Mouse (Mus musculus) limb, embryonic 12.5 days (tissue): Measurements from ENCODE around the gene Tet3. TPM values are rescaled to one million over a fixed set of nuclear protein-coding genes. Genes with fewer than 3 reads are reported as not detected.

ENCODE experiments used
- ATAC-seq: fragments of 200-750 bp; cut with Nextera tagmentation; 2 replicates; pipeline ENCODE4 v1.8.0; 2017; ENCODE audit warnings: low read depth, moderate TSS enrichment; ENCODE audit not compliant: insufficient number of reproducible peaks, insufficient read depth, low FRiP score, low TSS enrichment
- H3K27ac ChIP-seq: fragments of 300-500 bp; sonication (generic); 2 replicates; pipeline ENCODE4 v1.5.1; 2016; ENCODE audit warnings: mild to moderate bottlenecking, moderate library complexity
- H3K27me3 ChIP-seq: fragments of 300-500 bp; sonication (generic); 2 replicates; pipeline ENCODE4 v1.6.1; 2016; ENCODE audit warnings: mild to moderate bottlenecking, moderate library complexity
- H3K36me3 ChIP-seq: fragments of 300-500 bp; sonication (generic); 2 replicates; pipeline ENCODE4 v1.6.1; 2016; ENCODE audit warnings: mild to moderate bottlenecking, moderate library complexity
- H3K4me1 ChIP-seq: fragments of 300-500 bp; sonication (generic); replicated peaks from 2 replicates; pipeline ENCODE4 v1.6.1; 2016
- H3K4me2 ChIP-seq: fragments of 300-500 bp; sonication (generic); 2 replicates; pipeline ENCODE4 v1.6.1; 2016; ENCODE audit warnings: mild to moderate bottlenecking, moderate library complexity
- H3K4me3 ChIP-seq: fragments of 300-500 bp; sonication (generic); replicated peaks from 2 replicates; pipeline ENCODE4 v1.5.1; 2016; ENCODE audit warnings: mild to moderate bottlenecking
- H3K9ac ChIP-seq: fragments of 300-500 bp; sonication (generic); replicated peaks from 2 replicates; pipeline ENCODE4 v1.6.1; 2016; ENCODE audit warnings: mild to moderate bottlenecking, moderate library complexity
- H3K9me3 ChIP-seq: fragments of 300-500 bp; sonication (generic); 2 replicates; pipeline ENCODE4 v1.6.1; 2016; ENCODE audit warnings: mild to moderate bottlenecking, moderate library complexity
- WGBS: fragments of 180-500 bp; shearing (Covaris S2); methylation state at CpG from one replicate; pipeline ENCODE4 v1.1.7; 2016; 5-methylcytosine and 5-hydroxymethylcytosine counted together
- polyA plus RNA-seq: library from polyadenylated mRNA; unstranded; fragments of >200 nt; fragmentation: Nextera tagmentation; extraction: Ambion mirVana; gene quantifications from 2 replicates; pipeline ENCODE4 v1.2.1, GENCODE M21; 2016

Gene Tet3
- polyA plus RNA-seq, 1 experiment from 2014 or later: 36.0 TPM

GRCm38 (mm10) chr6:83475431-83475830 is 16.5 kb upstream of the Tet3 start:
- H3K9ac ChIP-seq: no peak overlapping the region
- H3K36me3 ChIP-seq: peaks cover 27% of the 10 kb centered on the region
- no peaks in the 10 kb centered on the region for H3K4me1 ChIP-seq
- no peak overlapping the region for H3K27ac ChIP-seq
- no peaks in the 10 kb centered on the region for H3K27me3 ChIP-seq
- H3K4me3 ChIP-seq: no peak overlapping the region
- 85% methylated on average over 7 of the region's 7 CpGs for whole genome bisulfite sequencing
- no peaks in the 10 kb centered on the region for H3K9me3 ChIP-seq
- no peak overlapping the region for H3K4me2 ChIP-seq
- no peak for ATAC-seq

GRCm38 (mm10) chr6:83473240-83473639 is 14.4 kb upstream of the Tet3 start:
- H3K4me2 ChIP-seq: no peak overlapping the region
- H3K27ac ChIP-seq: no peak overlapping the region
- no peaks in the 10 kb centered on the region for H3K9me3 ChIP-seq
- WGBS: 78% methylated on average over 9 of the region's 9 CpGs
- H3K9ac ChIP-seq: no peak overlapping the region
- no peak for ATAC-seq
- no peaks in the 10 kb centered on the region for H3K4me1 ChIP-seq
- H3K27me3 ChIP-seq: no peaks in the 10 kb centered on the region
- H3K36me3 ChIP-seq: 0 out of 2 replicates have a peak, but pooled peaks cover 6% of the 10 kb centered on the region
- H3K4me3 ChIP-seq: no peak overlapping the region

- Histone ChIP-seq H3K4me2 (no peak overlapping the region), H3K4me1 (no peaks in the 10 kb centered on the region), H3K27ac (no peak overlapping the region), H3K9ac (no peak overlapping the region), H3K9me3 (no peaks in the 10 kb centered on the region), H3K27me3 (no peaks in the 10 kb centered on the region), H3K4me3 (no peak overlapping the region), H3K36me3 (0 out of 2 replicates have a peak, but pooled peaks cover 3% of the 10 kb centered on the region)
- WGBS: 91% methylated on average over 7 of the region's 7 CpGs
- ATAC-seq: no peak
Measured at GRCm38 (mm10) chr6:83471739-83472138, 12.9 kb upstream of the Tet3 start.

GRCm38 (mm10) chr6:83464011-83464410 is 5.1 kb upstream of the Tet3 start:
- H3K4me1 ChIP-seq: peaks cover 12% of the 10 kb centered on the region
- H3K4me3 ChIP-seq: no peak overlapping the region
- H3K27ac ChIP-seq: no peak overlapping the region
- no peaks in the 10 kb centered on the region for H3K9me3 ChIP-seq
- no peaks in the 10 kb centered on the region for H3K36me3 ChIP-seq
- no peak overlapping the region for H3K9ac ChIP-seq
- no peak for ATAC-seq
- no peaks in the 10 kb centered on the region for H3K27me3 ChIP-seq
- H3K4me2 ChIP-seq: no peak overlapping the region

- peak overlapping the region; percentile 98 for H3K27ac ChIP-seq
- no peaks in the 10 kb centered on the region for H3K27me3 ChIP-seq
- H3K9me3 ChIP-seq: no peaks in the 10 kb centered on the region
- H3K4me1 ChIP-seq: peaks cover 52% of the 10 kb centered on the region
- H3K4me3 ChIP-seq: peak overlapping the region; percentile 88
- WGBS: 3% methylated on average over 32 of the region's 33 CpGs
- ATAC-seq: peak; percentile 9; the same call in 1 of the 2 replicates
- H3K36me3 ChIP-seq: 0 out of 2 replicates have a peak, but pooled peaks cover 8% of the 10 kb centered on the region
- peak overlapping the region; percentile 98 for H3K9ac ChIP-seq
- peak overlapping the region; percentile 92 for H3K4me2 ChIP-seq
Measured at GRCm38 (mm10) chr6:83456984-83457810, 1.7 kb downstream of the Tet3 start.

GRCm38 (mm10) chr6:83456131-83456983 is 2.5 kb downstream of the Tet3 start:
- Histone ChIP-seq H3K27me3 (no peaks in the 10 kb centered on the region), H3K36me3 (peaks cover 12% of the 10 kb centered on the region), H3K27ac (peak overlapping the region; percentile 98), H3K4me3 (peak overlapping the region; percentile 88), H3K4me1 (peaks cover 60% of the 10 kb centered on the region), H3K9me3 (no peaks in the 10 kb centered on the region), H3K4me2 (peak overlapping the region; percentile 92), H3K9ac (peak overlapping the region; percentile 98)
- under 1% methylated on average over 76 of the region's 105 CpGs for WGBS
- ATAC-seq: peak; percentile 33

GRCm38 (mm10) chr6:83455328-83456130 is 3.4 kb downstream of the Tet3 start:
- peak overlapping the region; percentile 88 for H3K4me3 ChIP-seq
- H3K27ac ChIP-seq: peak overlapping the region; percentile 98
- no peaks in the 10 kb centered on the region for H3K9me3 ChIP-seq
- peak overlapping the region; percentile 92 for H3K4me2 ChIP-seq
- H3K27me3 ChIP-seq: no peaks in the 10 kb centered on the region
- 2% methylated on average over 37 of the region's 41 CpGs for WGBS
- peaks cover 19% of the 10 kb centered on the region for H3K36me3 ChIP-seq
- H3K4me1 ChIP-seq: peaks cover 69% of the 10 kb centered on the region
- peak; percentile 61 for ATAC-seq
- peak overlapping the region; percentile 98 for H3K9ac ChIP-seq

- peak overlapping the region; percentile 29; the same call in 1 of the 2 replicates for H3K27ac ChIP-seq
- 33% methylated on average over 11 of the region's 11 CpGs for WGBS
- no peaks in the 10 kb centered on the region for H3K27me3 ChIP-seq
- H3K36me3 ChIP-seq: peaks cover 38% of the 10 kb centered on the region
- H3K9ac ChIP-seq: peak overlapping the region; percentile 48; the same call in 1 of the 2 replicates
- H3K4me1 ChIP-seq: peaks cover 75% of the 10 kb centered on the region
- H3K4me3 ChIP-seq: peak overlapping the region; percentile 88
- ATAC-seq: no peak
- no peaks in the 10 kb centered on the region for H3K9me3 ChIP-seq
- peak overlapping the region; percentile 92 for H3K4me2 ChIP-seq
Measured at GRCm38 (mm10) chr6:83453706-83454105, 5.2 kb downstream of the Tet3 start.

- H3K27me3 ChIP-seq: no peaks in the 10 kb centered on the region
- no peak for ATAC-seq
- H3K4me2 ChIP-seq: peak overlapping the region; percentile 17; the same call in 1 of the 2 replicates
- H3K9ac ChIP-seq: peak overlapping the region; percentile 42; the same call in 1 of the 2 replicates
- peaks cover 78% of the 10 kb centered on the region for H3K4me1 ChIP-seq
- H3K27ac ChIP-seq: no peak overlapping the region
- WGBS: 61% methylated on average over 9 of the region's 9 CpGs
- peaks cover 68% of the 10 kb centered on the region for H3K36me3 ChIP-seq
- no peak overlapping the region for H3K4me3 ChIP-seq
- no peaks in the 10 kb centered on the region for H3K9me3 ChIP-seq
Measured at GRCm38 (mm10) chr6:83450451-83451303, 8.2 kb downstream of the Tet3 start.

- Histone ChIP-seq H3K4me2 (no peak overlapping the region), H3K27ac (no peak overlapping the region), H3K27me3 (no peaks in the 10 kb centered on the region), H3K36me3 (peaks cover 80% of the 10 kb centered on the region), H3K9ac (no peak overlapping the region), H3K9me3 (no peaks in the 10 kb centered on the region), H3K4me3 (no peak overlapping the region), H3K4me1 (peaks cover 79% of the 10 kb centered on the region)
- WGBS: 56% methylated on average over 3 of the region's 3 CpGs
- no peak for ATAC-seq
Measured at GRCm38 (mm10) chr6:83449440-83449839, 9.4 kb downstream of the Tet3 start.
